Mouse (Mus musculus): Measurements from ENCODE around the gene Grb10.

The Grb10 gene

GRCm38 (mm10) chr11:11972401-11973110, 65.9 kb downstream of the Grb10 start:
- no peak for DNase-seq (ENCODE audit: inconsistent age in 2 of 2, low spot score in 1 of 2)

GRCm38 (mm10) chr11:11970246-11970645, 68.2 kb downstream of the Grb10 start:
- no peak for DNase-seq (ENCODE audit: inconsistent age in 2 of 2, low spot score in 1 of 2)

GRCm38 (mm10) chr11:11968830-11969229, 69.7 kb downstream of the Grb10 start:
- DNase-seq (ENCODE audit: inconsistent age in 2 of 2, low spot score in 1 of 2) = no peak

- DNase-seq (ENCODE audit: inconsistent age in 2 of 2, low spot score in 1 of 2) = no peak
Measured at GRCm38 (mm10) chr11:11967519-11967918, 71.0 kb downstream of the Grb10 start.

- DNase-seq (ENCODE audit: inconsistent age in 2 of 2, low spot score in 1 of 2) = no peak
Measured at GRCm38 (mm10) chr11:11966220-11966619, 72.3 kb downstream of the Grb10 start.

- peak; percentile 85 to 92 for DNase-seq (ENCODE audit: inconsistent age in 2 of 2, low spot score in 1 of 2)
Measured at GRCm38 (mm10) chr11:11965501-11966125, 72.9 kb downstream of the Grb10 start.

- DNase-seq (ENCODE audit: inconsistent age in 2 of 2, low spot score in 1 of 2) = peak in 1 of 2 experiments; percentile 42
Measured at GRCm38 (mm10) chr11:11964729-11965128, 73.8 kb downstream of the Grb10 start.

GRCm38 (mm10) chr11:11963587-11963986, 74.9 kb downstream of the Grb10 start:
- DNase-seq (ENCODE audit: inconsistent age in 2 of 2, low spot score in 1 of 2) = peak in 1 of 2 experiments; percentile 59

GRCm38 (mm10) chr11:11963065-11963464, 75.4 kb downstream of the Grb10 start:
- no peak for DNase-seq (ENCODE audit: inconsistent age in 2 of 2, low spot score in 1 of 2)

- DNase-seq (ENCODE audit: inconsistent age in 2 of 2, low spot score in 1 of 2) = peak in 1 of 2 experiments; percentile 69
Measured at GRCm38 (mm10) chr11:11962629-11962954, 75.9 kb downstream of the Grb10 start.

GRCm38 (mm10) chr11:11961917-11962628, 76.4 kb downstream of the Grb10 start:
- peak; percentile 43 to 80 for DNase-seq (ENCODE audit: inconsistent age in 2 of 2, low spot score in 1 of 2)

GRCm38 (mm10) chr11:11960858-11961257, 77.6 kb downstream of the Grb10 start:
- DNase-seq (ENCODE audit: inconsistent age in 2 of 2, low spot score in 1 of 2) = no peak

- DNase-seq (ENCODE audit: inconsistent age in 2 of 2, low spot score in 1 of 2) = no peak
Measured at GRCm38 (mm10) chr11:11960227-11960626, 78.3 kb downstream of the Grb10 start.

- no peak for DNase-seq (ENCODE audit: inconsistent age in 2 of 2, low spot score in 1 of 2)
Measured at GRCm38 (mm10) chr11:11958479-11958878, 80.0 kb downstream of the Grb10 start.

GRCm38 (mm10) chr11:11958061-11958361, 80.5 kb downstream of the Grb10 start:
- DNase-seq (ENCODE audit: inconsistent age in 2 of 2, low spot score in 1 of 2) = no peak

GRCm38 (mm10) chr11:11957211-11958060, 81.0 kb downstream of the Grb10 start:
- DNase-seq (ENCODE audit: inconsistent age in 2 of 2, low spot score in 1 of 2) = no peak

- no peak for DNase-seq (ENCODE audit: inconsistent age in 2 of 2, low spot score in 1 of 2)
Measured at GRCm38 (mm10) chr11:11955783-11956182, 82.7 kb downstream of the Grb10 start.

- no peak for DNase-seq (ENCODE audit: inconsistent age in 2 of 2, low spot score in 1 of 2)
Measured at GRCm38 (mm10) chr11:11954606-11955005, 83.9 kb downstream of the Grb10 start.

- DNase-seq (ENCODE audit: inconsistent age in 2 of 2, low spot score in 1 of 2) = no peak
Measured at GRCm38 (mm10) chr11:11954115-11954438, 84.4 kb downstream of the Grb10 start.

- DNase-seq (ENCODE audit: inconsistent age in 2 of 2, low spot score in 1 of 2) = no peak
Measured at GRCm38 (mm10) chr11:11953364-11954114, 84.9 kb downstream of the Grb10 start.

- no peak for DNase-seq (ENCODE audit: inconsistent age in 2 of 2, low spot score in 1 of 2)
Measured at GRCm38 (mm10) chr11:11952569-11952968, 85.9 kb downstream of the Grb10 start.

All from adrenal gland, adult (tissue).